Mouse (Mus musculus) kidney, embryonic 14.5 days (tissue): Measurements from ENCODE around the gene Zc2hc1b. TPM values are rescaled to one million over a fixed set of nuclear protein-coding genes. Genes with fewer than 3 reads are reported as not detected.

ENCODE experiments used
- ATAC-seq: fragments of 200-750 bp; cut with Nextera tagmentation; 2 replicates; pipeline ENCODE4 v1.8.0; 2017; ENCODE audit warnings: moderate number of reproducible peaks, mild to moderate bottlenecking, moderate TSS enrichment, moderate library complexity; ENCODE audit not compliant: low FRiP score, low TSS enrichment
- H3K27ac ChIP-seq: fragments of 300-500 bp; sonication (generic); 2 replicates; pipeline ENCODE4 v1.5.1; 2014; ENCODE audit warnings: low read depth, mild to moderate bottlenecking, low read length, moderate library complexity, mixed read lengths
- H3K27me3 ChIP-seq: fragments of 300-500 bp; sonication (generic); 2 replicates; pipeline ENCODE4 v1.6.1; 2014; ENCODE audit warnings: mild to moderate bottlenecking, low read length; ENCODE audit not compliant: control insufficient read depth, insufficient read depth
- H3K36me3 ChIP-seq: fragments of 300-500 bp; sonication (generic); 2 replicates; pipeline ENCODE4 v1.6.1; 2014; ENCODE audit warnings: low read length, mixed read lengths; ENCODE audit not compliant: control insufficient read depth, insufficient read depth
- H3K4me1 ChIP-seq: fragments of 300-500 bp; sonication (generic); 2 replicates; pipeline ENCODE4 v1.6.1; 2014; ENCODE audit warnings: low read length, mixed read lengths; ENCODE audit not compliant: control insufficient read depth, insufficient read depth
- H3K4me2 ChIP-seq: fragments of 300-500 bp; sonication (generic); replicated peaks from 2 replicates; pipeline ENCODE4 v1.6.1; 2014; ENCODE audit warnings: low read depth, mild to moderate bottlenecking, low read length
- H3K4me3 ChIP-seq: fragments of 300-500 bp; sonication (generic); 2 replicates; pipeline ENCODE4 v1.5.1; 2014; ENCODE audit warnings: mild to moderate bottlenecking, low read length
- H3K9ac ChIP-seq: fragments of 300-500 bp; sonication (generic); 2 replicates; pipeline ENCODE4 v1.6.1; 2014; ENCODE audit warnings: low read depth, mild to moderate bottlenecking, low read length, moderate library complexity
- H3K9me3 ChIP-seq: fragments of 300-500 bp; sonication (generic); 2 replicates; pipeline ENCODE4 v1.6.1; 2016; ENCODE audit warnings: low read length; ENCODE audit not compliant: control insufficient read depth
- WGBS: fragments of 180-500 bp; shearing (Covaris S2); extraction: QIAGEN DNeasy Blood & Tissue Kit; methylation state at CpG from one replicate; pipeline ENCODE4 v1.1.7; 2014; 5-methylcytosine and 5-hydroxymethylcytosine counted together
- polyA plus RNA-seq: library from polyadenylated mRNA; unstranded; fragments of >200 nt; fragmentation: Nextera tagmentation; extraction: Ambion mirVana; gene quantifications from 2 replicates; pipeline ENCODE4 v1.2.1, GENCODE M21; 2014

The Zc2hc1b gene
- polyA plus RNA-seq, 1 experiment from 2014 or later = not detected

GRCm38 (mm10) chr10:13127946-13128345 lies 49.9 kb downstream of the Zc2hc1b start:
- no peak for ATAC-seq
- H3K27ac ChIP-seq = no peak overlapping the region
- no peaks in the 10 kb centered on the region for H3K4me1 ChIP-seq
- H3K27me3 ChIP-seq = no peaks in the 10 kb centered on the region
- H3K9ac ChIP-seq = no peak overlapping the region
- 88% methylated on average over 7 of the region's 7 CpGs for WGBS
- H3K36me3 ChIP-seq = peaks cover 12% of the 10 kb centered on the region; the same call in 1 of the 2 replicates
- no peak overlapping the region for H3K4me2 ChIP-seq
- no peaks in the 10 kb centered on the region for H3K9me3 ChIP-seq
- no peak overlapping the region for H3K4me3 ChIP-seq

- Histone ChIP-seq H3K9me3 (no peaks in the 10 kb centered on the region), H3K36me3 (peaks cover 12% of the 10 kb centered on the region; the same call in 1 of the 2 replicates)
Observed at GRCm38 (mm10) chr10:13127335-13127734, 50.5 kb downstream of the Zc2hc1b start.

DNA sequence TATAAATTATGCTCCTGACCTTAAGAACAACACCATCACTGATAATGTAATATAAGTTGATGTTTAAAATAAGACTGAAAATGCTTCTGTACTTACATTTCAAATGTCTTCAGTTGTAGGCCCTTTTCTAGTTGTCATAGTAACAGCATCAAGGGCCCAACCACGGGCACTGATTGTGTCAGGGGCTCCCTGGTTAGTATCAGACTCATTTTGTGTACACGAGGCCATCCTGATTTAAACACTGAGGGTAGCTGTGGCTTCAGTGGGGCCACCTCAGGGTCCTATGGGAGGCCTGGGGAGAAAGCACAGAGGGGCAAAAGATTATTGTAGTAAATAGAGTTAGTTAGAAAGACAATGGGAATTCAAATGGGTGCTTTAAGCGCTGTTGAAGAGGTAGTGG lies 52.0 kb downstream of the Zc2hc1b start:
- ATAC-seq = no peak
- Histone ChIP-seq H3K4me3 (no peak overlapping the region), H3K36me3 (peaks cover 12% of the 10 kb centered on the region; the same call in 1 of the 2 replicates), H3K4me1 (no peaks in the 10 kb centered on the region), H3K9ac (no peak overlapping the region), H3K27ac (no peak overlapping the region), H3K4me2 (no peak overlapping the region), H3K9me3 (no peaks in the 10 kb centered on the region), H3K27me3 (no peaks in the 10 kb centered on the region)
- whole genome bisulfite sequencing = 76% methylated on average over 3 of the region's 3 CpGs

More at GRCm38 (mm10) chr10:13127335-13127734, 50.5 kb downstream of the Zc2hc1b start:
- Histone ChIP-seq H3K9ac (no peak overlapping the region), H3K4me2 (no peak overlapping the region), H3K27ac (no peak overlapping the region), H3K4me1 (no peaks in the 10 kb centered on the region), H3K27me3 (no peaks in the 10 kb centered on the region), H3K4me3 (no peak overlapping the region)
- 84% methylated on average over 13 of the region's 13 CpGs for WGBS
- no peak for ATAC-seq

GRCm38 (mm10) chr10:13119300-13119699 lies 58.5 kb downstream of the Zc2hc1b start:
- H3K4me1 ChIP-seq = peaks cover 27% of the 10 kb centered on the region; the same call in 1 of the 2 replicates
- WGBS = 24% methylated on average over 2 of the region's 2 CpGs
- H3K4me3 ChIP-seq = no peak overlapping the region
- no peaks in the 10 kb centered on the region for H3K9me3 ChIP-seq
- no peaks in the 10 kb centered on the region; the same call in 1 of the 2 replicates for H3K36me3 ChIP-seq
- H3K9ac ChIP-seq = no peak overlapping the region
- H3K27me3 ChIP-seq = no peaks in the 10 kb centered on the region
- 0 out of 2 replicates have a peak, but pooled peaks have one; percentile 10 for ATAC-seq
- no peak overlapping the region for H3K4me2 ChIP-seq
- peak overlapping the region; percentile 56; the same call in 1 of the 2 replicates for H3K27ac ChIP-seq

DNA sequence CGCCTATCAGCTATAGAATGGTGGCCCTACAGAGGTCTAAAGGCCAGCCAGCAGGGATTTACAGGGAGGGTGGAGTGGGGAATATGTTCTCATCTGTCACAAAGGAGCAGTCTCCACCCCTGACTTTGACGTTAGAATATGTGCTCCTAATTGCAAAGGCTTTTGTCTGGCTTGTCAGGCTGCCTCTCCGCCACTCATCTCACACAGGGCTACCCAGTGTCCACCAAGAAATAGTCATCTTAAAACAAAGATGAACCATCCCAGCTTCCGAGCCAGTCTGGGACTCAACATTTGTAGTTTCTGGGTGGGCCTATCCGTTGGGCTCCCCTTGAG lies 59.1 kb downstream of the Zc2hc1b start:
- Histone ChIP-seq H3K27ac (peak overlapping the region; percentile 56; the same call in 1 of the 2 replicates), H3K36me3 (no peaks in the 10 kb centered on the region; the same call in 1 of the 2 replicates), H3K4me3 (no peak overlapping the region), H3K9me3 (no peaks in the 10 kb centered on the region), H3K9ac (no peak overlapping the region), H3K4me1 (peaks cover 27% of the 10 kb centered on the region; the same call in 1 of the 2 replicates), H3K27me3 (no peaks in the 10 kb centered on the region), H3K4me2 (no peak overlapping the region)
- WGBS = 63% methylated on average over 5 of the region's 5 CpGs
- no peak for ATAC-seq

DNA sequence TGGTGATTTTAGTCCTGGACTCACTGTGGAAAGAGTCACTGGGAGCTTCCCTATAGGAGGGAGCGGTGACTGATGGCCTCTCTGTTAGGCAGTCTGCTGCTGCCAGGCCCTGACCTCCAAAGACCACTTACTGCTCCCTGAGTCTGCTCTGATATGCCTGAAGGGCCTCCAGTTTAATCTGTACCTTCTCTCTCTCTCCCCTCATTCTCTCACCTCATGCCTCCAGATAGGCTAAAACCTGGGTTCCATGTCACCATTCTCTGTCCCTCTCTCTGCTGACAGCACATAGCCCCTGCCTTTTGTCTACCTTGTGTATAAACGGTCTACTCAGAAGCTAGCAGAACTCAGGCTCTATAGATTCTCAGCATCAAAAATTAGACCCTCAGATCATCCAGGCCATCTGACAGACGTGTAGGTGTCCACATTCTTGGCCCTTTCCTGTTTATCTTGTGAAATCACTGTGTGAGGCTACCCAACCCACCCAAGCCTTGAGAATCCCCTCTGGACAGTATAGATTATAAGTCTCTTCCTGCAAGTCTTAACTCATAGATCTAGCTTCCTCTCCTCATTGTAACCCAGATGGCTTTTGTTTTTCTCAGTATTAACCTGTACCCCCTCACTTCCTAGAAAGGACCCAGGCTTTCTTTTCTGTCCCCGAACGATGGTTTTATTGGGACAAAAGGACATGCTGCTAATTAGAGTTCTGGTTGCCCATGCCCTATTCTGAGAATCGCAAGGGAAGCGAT lies 59.6 kb downstream of the Zc2hc1b start:
- Histone ChIP-seq H3K9ac (no peak overlapping the region), H3K27me3 (no peaks in the 10 kb centered on the region), H3K9me3 (no peaks in the 10 kb centered on the region), H3K4me3 (no peak overlapping the region), H3K4me1 (peaks cover 27% of the 10 kb centered on the region; the same call in 1 of the 2 replicates), H3K4me2 (no peak overlapping the region), H3K27ac (peak overlapping the region; percentile 56), H3K36me3 (no peaks in the 10 kb centered on the region; the same call in 1 of the 2 replicates)
- 57% methylated on average over 7 of the region's 7 CpGs for WGBS
- ATAC-seq = no peak

DNA sequence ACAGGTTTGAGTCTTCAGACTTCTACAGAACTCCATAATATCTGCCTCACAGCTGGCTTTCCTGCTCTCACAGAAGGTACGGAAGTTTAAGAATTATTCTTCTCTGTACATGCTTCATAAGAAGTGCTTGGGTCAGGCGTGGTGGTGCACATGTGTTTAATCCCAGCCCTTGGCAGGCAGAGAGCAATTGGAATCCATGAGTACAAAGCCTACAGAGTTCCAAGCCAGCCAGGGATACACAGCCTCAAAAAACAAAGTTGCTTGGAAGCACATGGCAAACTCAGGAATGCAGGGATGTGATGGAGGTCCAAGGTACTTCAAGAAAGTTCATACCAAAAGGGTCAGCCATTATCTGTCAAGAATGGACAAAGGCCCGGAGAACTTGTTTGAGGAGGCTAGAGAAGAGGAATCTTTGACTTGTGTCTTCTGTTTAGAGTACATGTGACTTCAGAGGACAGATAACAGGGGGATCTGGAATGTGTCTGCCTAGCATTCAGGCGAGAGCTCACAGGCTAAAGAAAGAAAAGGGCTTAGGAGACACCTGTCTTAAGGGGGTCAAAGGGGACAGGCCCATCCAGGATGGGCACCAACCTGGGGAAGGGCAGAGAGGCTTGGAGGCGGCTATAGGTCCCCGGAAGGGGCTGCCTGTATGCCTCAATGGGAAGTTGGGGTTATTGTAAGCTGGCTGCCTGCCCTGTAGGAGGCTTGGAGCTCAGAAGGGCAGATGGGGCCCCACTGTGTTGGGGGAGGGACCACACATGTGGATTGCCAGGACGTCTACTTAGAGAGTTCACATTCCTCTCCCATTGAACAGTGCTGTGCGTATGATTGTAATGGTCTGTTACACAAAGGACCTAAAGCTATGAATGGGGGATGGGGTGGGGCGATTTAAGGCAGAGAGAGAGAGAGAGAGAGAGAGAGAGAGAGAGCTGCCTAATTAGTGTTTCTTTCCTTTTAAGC lies 60.8 kb downstream of the Zc2hc1b start:
- H3K9ac ChIP-seq = no peak overlapping the region
- H3K9me3 ChIP-seq = no peaks in the 10 kb centered on the region
- peaks cover 38% of the 10 kb centered on the region; the same call in 1 of the 2 replicates for H3K4me1 ChIP-seq
- no peaks in the 10 kb centered on the region for H3K27me3 ChIP-seq
- peaks cover under 1% of the 10 kb centered on the region; the same call in 1 of the 2 replicates for H3K36me3 ChIP-seq
- WGBS = 51% methylated on average over 9 of the region's 9 CpGs
- H3K27ac ChIP-seq = peak overlapping the region; percentile 30; the same call in 1 of the 2 replicates
- H3K4me3 ChIP-seq = no peak overlapping the region
- no peak overlapping the region for H3K4me2 ChIP-seq
- ATAC-seq = peak; percentile 54

DNA sequence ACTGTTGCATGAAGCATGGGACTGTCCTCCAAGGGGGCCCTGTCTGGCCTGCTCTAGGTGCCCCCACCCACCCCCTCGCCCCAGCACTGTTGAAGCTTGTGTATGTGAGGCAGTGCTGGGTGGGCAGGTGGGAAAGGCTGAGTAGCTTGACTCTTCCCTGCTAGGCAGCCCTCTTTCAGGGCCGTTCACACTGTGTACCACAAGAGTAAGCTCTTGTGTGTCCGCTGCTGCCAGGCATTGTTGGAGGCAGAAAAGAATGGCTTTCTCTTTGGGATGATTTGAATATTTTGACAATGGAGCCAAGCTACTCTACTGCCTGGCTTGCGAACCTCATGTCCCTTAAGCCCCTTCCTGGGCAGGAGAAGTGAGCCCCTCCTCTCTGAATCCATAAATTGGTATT lies 62.8 kb downstream of the Zc2hc1b start:
- 94% methylated on average over 4 of the region's 4 CpGs for WGBS
- ATAC-seq = no peak
- H3K9me3 ChIP-seq = no peaks in the 10 kb centered on the region
- H3K4me3 ChIP-seq = no peak overlapping the region
- H3K27me3 ChIP-seq = no peaks in the 10 kb centered on the region
- H3K4me1 ChIP-seq = peaks cover 38% of the 10 kb centered on the region; the same call in 1 of the 2 replicates
- H3K9ac ChIP-seq = no peak overlapping the region
- H3K4me2 ChIP-seq = no peak overlapping the region
- peaks cover 3% of the 10 kb centered on the region; the same call in 1 of the 2 replicates for H3K36me3 ChIP-seq
- H3K27ac ChIP-seq = no peak overlapping the region
